Mouse (Mus musculus) layer of hippocampus, postnatal 10 days (tissue): ENCODE measurements around the gene Zfp810. TPM values are rescaled to one million over a fixed set of nuclear protein-coding genes. Genes with fewer than 3 reads are reported as not detected.
"Not testable (repeated sequence)": the region's sequence is repeated elsewhere in the genome, so short reads cannot be mapped to it uniquely, and the experiment has no call there.

Source experiments
- DNase-seq, 2 experiments: peaks; one replicate each; pipeline ENCODE4 v3.0.0; 2021; ENCODE audit warnings: low spot score in 2 of 2
- long read RNA-seq: library from polyadenylated mRNA; stranded (forward); transcript quantifications from one replicate; pipeline ENCODE4 v2.0.0, GENCODE M21; 2023
- total RNA-seq, 2 experiments: library from RNA; stranded (reverse); gene quantifications; 2 replicates each; pipeline ENCODE4 v1.2.3; 2021

Gene Zfp810
- 10 to 100 TPM; 18.7 to 25.4 TPM for total RNA-seq
- long read RNA-seq, transcript Zfp810-201 (8 exons, 3,238 nt), result major isoform, 6 of 20 reads
- long read RNA-seq, partial matches to known transcripts, result 2 of 20 reads
- long read RNA-seq, other reads (novel, unspliced or antisense), result 10 of 20 reads

- peak; percentile 91 to 93 for DNase-seq
Observed at GRCm38 (mm10) chr9:22307156-22307919, at the start of gene Zfp810. Zfp810 (minus strand) TSS chr9:22307648.

- no peak for DNase-seq
Observed at GRCm38 (mm10) chr9:22355919-22356318, 48.5 kb upstream of the Zfp810 start.

- no peak for DNase-seq
Observed at GRCm38 (mm10) chr9:22353901-22354300, 46.5 kb upstream of the Zfp810 start.

GRCm38 (mm10) chr9:22353465-22353864 is 46.0 kb upstream of the Zfp810 start:
- DNase-seq, result no peak

- no peak for DNase-seq
Observed at GRCm38 (mm10) chr9:22340331-22340730, 32.9 kb upstream of the Zfp810 start.

- no peak for DNase-seq
Observed at GRCm38 (mm10) chr9:22337217-22337616, 29.8 kb upstream of the Zfp810 start.

GRCm38 (mm10) chr9:22327475-22328387 is 20.3 kb upstream of the Zfp810 start:
- peak; percentile 85 to 89 for DNase-seq

GRCm38 (mm10) chr9:22327099-22327474 is 19.6 kb upstream of the Zfp810 start:
- no peak for DNase-seq

- DNase-seq, result no peak
Observed at GRCm38 (mm10) chr9:22324579-22324978, 17.1 kb upstream of the Zfp810 start.

GRCm38 (mm10) chr9:22322381-22323211 is 15.1 kb upstream of the Zfp810 start:
- no peak for DNase-seq

GRCm38 (mm10) chr9:22319109-22319508 is 11.7 kb upstream of the Zfp810 start:
- DNase-seq, result no peak

GRCm38 (mm10) chr9:22316047-22316446 is 8.6 kb upstream of the Zfp810 start:
- DNase-seq, result not testable (repeated sequence)

- DNase-seq, result no peak
Observed at GRCm38 (mm10) chr9:22314066-22314465, 6.6 kb upstream of the Zfp810 start.

GRCm38 (mm10) chr9:22313218-22313617 is 5.8 kb upstream of the Zfp810 start:
- no peak for DNase-seq

- no peak for DNase-seq
Observed at GRCm38 (mm10) chr9:22309651-22310050, 2.2 kb upstream of the Zfp810 start.

GRCm38 (mm10) chr9:22307920-22308262 is 443 bp upstream of the Zfp810 start:
- not testable (repeated sequence) for DNase-seq

- no peak for DNase-seq
Observed at GRCm38 (mm10) chr9:22306726-22307125, 722 bp downstream of the Zfp810 start.

GRCm38 (mm10) chr9:22302199-22302598 is 5.2 kb downstream of the Zfp810 start:
- no peak for DNase-seq

GRCm38 (mm10) chr9:22278733-22279132 is 28.7 kb downstream of the Zfp810 start:
- no peak for DNase-seq

GRCm38 (mm10) chr9:22268886-22269285 is 38.6 kb downstream of the Zfp810 start:
- no peak for DNase-seq

GRCm38 (mm10) chr9:22262611-22263010 is 44.8 kb downstream of the Zfp810 start:
- DNase-seq, result no peak
